Mouse (Mus musculus): ENCODE data around the gene Cdcp1. TPM values are rescaled to one million over a fixed set of nuclear protein-coding genes. Genes with fewer than 3 reads are reported as not detected.

The Cdcp1 gene
- polyA plus RNA-seq, 1 experiment, result 0.05 TPM

- H3K36me3 ChIP-seq (ENCODE audit: control insufficient read depth, insufficient read depth, low read length), result no peaks in the 10 kb centered on the region
- H3K4me3 ChIP-seq (ENCODE audit: control insufficient read depth, low read depth, low read length), result no peak overlapping the region
- no peaks in the 10 kb centered on the region for H3K27me3 ChIP-seq (ENCODE audit: control insufficient read depth, insufficient read depth, low read length)
- H3K27ac ChIP-seq (ENCODE audit: control insufficient read depth, insufficient read depth, low read depth, low read length), result no peak overlapping the region
- H3K4me1 ChIP-seq (ENCODE audit: control insufficient read depth, insufficient read depth, low read length), result 0 out of 2 replicates have a peak, but pooled peaks cover 2% of the 10 kb centered on the region
- TF ChIP-seq POLR2A (IDR thresholded peaks at IDR 0.05; ENCODE audit: control insufficient read depth, low read depth, low read length) (no peak), CTCF (IDR thresholded peaks at IDR 0.05; ENCODE audit: control insufficient read depth, insufficient read depth, insufficient replicate concordance, low read depth, low read length) (no peak)
Observed at GRCm38 (mm10) chr9:123237739-123238138, 21.9 kb upstream of the Cdcp1 start.

- Histone ChIP-seq H3K27ac (ENCODE audit: control insufficient read depth, insufficient read depth, low read depth, low read length) (no peak overlapping the region), H3K36me3 (ENCODE audit: control insufficient read depth, insufficient read depth, low read length) (no peaks in the 10 kb centered on the region)
- TF ChIP-seq POLR2A (IDR thresholded peaks at IDR 0.05; ENCODE audit: control insufficient read depth, low read depth, low read length) (no peak), CTCF (IDR thresholded peaks at IDR 0.05; ENCODE audit: control insufficient read depth, insufficient read depth, insufficient replicate concordance, low read depth, low read length) (no peak)
Observed at GRCm38 (mm10) chr9:123235621-123236020, 19.8 kb upstream of the Cdcp1 start.

DNA sequence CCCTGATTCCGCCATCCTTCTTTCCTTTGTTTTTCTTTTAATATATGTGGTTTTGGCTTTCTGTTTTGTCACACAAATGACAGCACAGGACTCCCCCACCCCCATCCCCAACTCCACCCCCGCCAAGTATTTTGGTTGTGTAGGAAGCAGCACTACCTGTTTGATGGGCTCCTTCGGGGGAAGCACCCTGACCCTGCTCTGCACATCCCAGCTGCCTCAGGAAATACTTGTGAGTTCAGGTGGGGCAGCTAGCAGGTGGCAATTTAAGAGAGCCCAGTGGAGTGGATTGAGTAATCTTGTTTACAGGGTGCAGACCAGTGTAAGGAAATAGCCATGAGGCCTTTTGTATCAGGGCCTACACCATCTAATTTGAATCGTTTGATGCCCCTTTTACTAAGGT is 14.0 kb upstream of the Cdcp1 start:
- TF ChIP-seq CTCF (IDR thresholded peaks at IDR 0.05; ENCODE audit: control insufficient read depth, insufficient read depth, insufficient replicate concordance, low read depth, low read length) (no peak), POLR2A (IDR thresholded peaks at IDR 0.05; ENCODE audit: control insufficient read depth, low read depth, low read length) (no peak)
- H3K27me3 ChIP-seq (ENCODE audit: control insufficient read depth, insufficient read depth, low read length), result no peaks in the 10 kb centered on the region
- no peaks in the 10 kb centered on the region for H3K36me3 ChIP-seq (ENCODE audit: control insufficient read depth, insufficient read depth, low read length)
- no peak overlapping the region for H3K4me3 ChIP-seq (ENCODE audit: control insufficient read depth, low read depth, low read length)
- H3K27ac ChIP-seq (ENCODE audit: control insufficient read depth, insufficient read depth, low read depth, low read length), result no peak overlapping the region
- no peaks in the 10 kb centered on the region for H3K4me1 ChIP-seq (ENCODE audit: control insufficient read depth, insufficient read depth, low read length)

More at GRCm38 (mm10) chr9:123235621-123236020, 19.8 kb upstream of the Cdcp1 start:
- Histone ChIP-seq H3K4me1 (ENCODE audit: control insufficient read depth, insufficient read depth, low read length) (0 out of 2 replicates have a peak, but pooled peaks cover 2% of the 10 kb centered on the region), H3K4me3 (ENCODE audit: control insufficient read depth, low read depth, low read length) (no peak overlapping the region), H3K27me3 (ENCODE audit: control insufficient read depth, insufficient read depth, low read length) (no peaks in the 10 kb centered on the region)

DNA sequence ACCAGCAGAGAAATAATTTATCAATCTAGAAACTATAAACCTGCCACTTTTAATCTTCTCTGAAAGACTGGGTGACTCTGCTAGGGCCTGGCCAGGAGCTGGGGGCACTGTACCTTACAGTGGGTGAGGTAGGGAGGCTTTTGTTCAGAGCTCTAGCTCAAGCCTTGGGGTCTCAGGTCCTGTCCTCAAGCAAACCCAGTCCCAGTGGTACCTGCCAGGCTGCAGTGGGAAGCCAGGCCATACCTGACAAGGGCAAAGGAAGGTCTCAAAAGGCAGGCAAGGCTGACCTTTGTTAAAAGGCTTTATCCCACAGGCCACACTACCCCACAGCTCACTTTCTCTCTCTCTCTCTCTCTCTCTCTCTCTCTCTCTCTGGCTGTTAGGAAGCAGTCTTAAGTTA is 12.8 kb upstream of the Cdcp1 start:
- TF ChIP-seq POLR2A (IDR thresholded peaks at IDR 0.05; ENCODE audit: control insufficient read depth, low read depth, low read length), result no peak
- TF ChIP-seq CTCF (IDR thresholded peaks at IDR 0.05; ENCODE audit: control insufficient read depth, insufficient read depth, insufficient replicate concordance, low read depth, low read length), result no peak

DNA sequence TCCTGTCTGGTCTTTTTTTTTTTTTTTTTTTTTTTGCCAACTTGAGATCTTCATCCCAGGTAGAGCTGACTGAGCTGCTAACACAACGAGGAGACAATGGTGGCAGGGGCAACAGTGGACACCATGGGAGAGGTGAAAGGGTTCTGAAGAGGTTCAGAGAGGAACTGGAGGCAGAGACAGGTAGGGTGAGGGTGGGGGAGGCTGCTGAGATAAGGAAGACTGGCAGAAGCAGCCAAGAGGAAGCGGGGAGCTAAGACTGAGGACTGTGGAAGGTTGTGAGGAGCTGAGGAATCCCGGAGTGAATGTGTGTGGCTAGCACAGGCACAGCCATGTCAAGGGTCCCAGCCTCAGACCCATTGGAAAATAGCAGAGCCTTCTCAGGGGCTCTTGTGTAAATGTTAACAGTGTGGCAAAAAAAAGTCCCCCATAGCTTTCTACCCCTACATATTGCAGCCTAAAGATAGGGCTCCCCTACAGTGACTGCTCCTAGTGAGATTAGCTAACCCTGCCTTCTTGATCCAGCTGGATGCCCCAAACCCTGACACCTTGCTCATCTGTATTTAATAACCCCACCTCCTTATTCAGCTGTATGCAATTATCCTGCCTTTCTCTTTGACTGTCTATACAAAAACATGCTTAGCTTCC is 11.4 kb upstream of the Cdcp1 start:
- Histone ChIP-seq H3K4me3 (ENCODE audit: control insufficient read depth, low read depth, low read length) (no peak overlapping the region), H3K4me1 (ENCODE audit: control insufficient read depth, insufficient read depth, low read length) (no peaks in the 10 kb centered on the region)
- no peak for TF ChIP-seq POLR2A (IDR thresholded peaks at IDR 0.05; ENCODE audit: control insufficient read depth, low read depth, low read length)
- no peak for TF ChIP-seq CTCF (IDR thresholded peaks at IDR 0.05; ENCODE audit: control insufficient read depth, insufficient read depth, insufficient replicate concordance, low read depth, low read length)

More for the DNA sequence above, 12.8 kb upstream of the Cdcp1 start:
- H3K27ac ChIP-seq (ENCODE audit: control insufficient read depth, insufficient read depth, low read depth, low read length), result no peak overlapping the region
- H3K4me1 ChIP-seq (ENCODE audit: control insufficient read depth, insufficient read depth, low read length), result no peaks in the 10 kb centered on the region
- H3K27me3 ChIP-seq (ENCODE audit: control insufficient read depth, insufficient read depth, low read length), result no peaks in the 10 kb centered on the region
- H3K36me3 ChIP-seq (ENCODE audit: control insufficient read depth, insufficient read depth, low read length), result no peaks in the 10 kb centered on the region
- no peak overlapping the region for H3K4me3 ChIP-seq (ENCODE audit: control insufficient read depth, low read depth, low read length)

GRCm38 (mm10) chr9:123224863-123225431 is 9.1 kb upstream of the Cdcp1 start:
- H3K27me3 ChIP-seq (ENCODE audit: control insufficient read depth, insufficient read depth, low read length), result no peaks in the 10 kb centered on the region
- no peaks in the 10 kb centered on the region for H3K4me1 ChIP-seq (ENCODE audit: control insufficient read depth, insufficient read depth, low read length)
- H3K36me3 ChIP-seq (ENCODE audit: control insufficient read depth, insufficient read depth, low read length), result no peaks in the 10 kb centered on the region
- no peak overlapping the region for H3K27ac ChIP-seq (ENCODE audit: control insufficient read depth, insufficient read depth, low read depth, low read length)
- H3K4me3 ChIP-seq (ENCODE audit: control insufficient read depth, low read depth, low read length), result no peak overlapping the region
- TF ChIP-seq POLR2A (IDR thresholded peaks at IDR 0.05; ENCODE audit: control insufficient read depth, low read depth, low read length) (no peak), CTCF (IDR thresholded peaks at IDR 0.05; ENCODE audit: control insufficient read depth, insufficient read depth, insufficient replicate concordance, low read depth, low read length) (no peak)

More for the DNA sequence above, 11.4 kb upstream of the Cdcp1 start:
- H3K27ac ChIP-seq (ENCODE audit: control insufficient read depth, insufficient read depth, low read depth, low read length), result no peak overlapping the region
- H3K36me3 ChIP-seq (ENCODE audit: control insufficient read depth, insufficient read depth, low read length), result no peaks in the 10 kb centered on the region
- no peaks in the 10 kb centered on the region for H3K27me3 ChIP-seq (ENCODE audit: control insufficient read depth, insufficient read depth, low read length)

DNA sequence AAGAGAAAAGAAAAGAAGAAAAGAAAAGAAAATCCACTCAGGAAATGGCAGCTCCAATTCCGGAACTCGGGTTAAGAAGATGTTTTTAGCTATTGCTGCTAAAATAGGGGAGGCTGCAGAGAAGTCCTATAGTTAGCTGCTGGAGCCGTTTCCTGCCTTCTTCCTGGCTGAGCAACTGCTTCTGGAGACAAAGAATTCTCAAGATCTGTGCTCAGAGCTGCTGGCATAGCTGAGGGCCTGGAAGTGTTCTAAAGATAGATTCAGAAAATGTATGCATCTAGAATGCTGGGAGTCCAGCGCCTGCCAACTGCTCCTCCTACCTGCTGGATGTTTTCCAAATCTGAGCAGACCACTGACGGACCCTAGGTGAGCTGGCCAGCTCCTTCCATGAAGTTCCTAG is 4.0 kb upstream of the Cdcp1 start:
- Histone ChIP-seq H3K36me3 (ENCODE audit: control insufficient read depth, insufficient read depth, low read length) (no peaks in the 10 kb centered on the region), H3K27me3 (ENCODE audit: control insufficient read depth, insufficient read depth, low read length) (no peaks in the 10 kb centered on the region), H3K4me3 (ENCODE audit: control insufficient read depth, low read depth, low read length) (no peak overlapping the region), H3K4me1 (ENCODE audit: control insufficient read depth, insufficient read depth, low read length) (peaks cover 2% of the 10 kb centered on the region; the same call in 1 of the 2 replicates), H3K27ac (ENCODE audit: control insufficient read depth, insufficient read depth, low read depth, low read length) (no peak overlapping the region)
- TF ChIP-seq POLR2A (IDR thresholded peaks at IDR 0.05; ENCODE audit: control insufficient read depth, low read depth, low read length) (no peak), CTCF (IDR thresholded peaks at IDR 0.05; ENCODE audit: control insufficient read depth, insufficient read depth, insufficient replicate concordance, low read depth, low read length) (no peak)

Measured in testis, adult 2 months (tissue).